Mouse (Mus musculus): ENCODE measurements around the gene Zbtb17. TPM values are rescaled to one million over a fixed set of nuclear protein-coding genes. Genes with fewer than 3 reads are reported as not detected.
A peak's percentile ranks its signal among the peaks of the same experiment; 100 is the strongest.

Gene Zbtb17
- total RNA-seq, 2 experiments from 2014 or later, result 33.8 to 34.6 TPM

DNA sequence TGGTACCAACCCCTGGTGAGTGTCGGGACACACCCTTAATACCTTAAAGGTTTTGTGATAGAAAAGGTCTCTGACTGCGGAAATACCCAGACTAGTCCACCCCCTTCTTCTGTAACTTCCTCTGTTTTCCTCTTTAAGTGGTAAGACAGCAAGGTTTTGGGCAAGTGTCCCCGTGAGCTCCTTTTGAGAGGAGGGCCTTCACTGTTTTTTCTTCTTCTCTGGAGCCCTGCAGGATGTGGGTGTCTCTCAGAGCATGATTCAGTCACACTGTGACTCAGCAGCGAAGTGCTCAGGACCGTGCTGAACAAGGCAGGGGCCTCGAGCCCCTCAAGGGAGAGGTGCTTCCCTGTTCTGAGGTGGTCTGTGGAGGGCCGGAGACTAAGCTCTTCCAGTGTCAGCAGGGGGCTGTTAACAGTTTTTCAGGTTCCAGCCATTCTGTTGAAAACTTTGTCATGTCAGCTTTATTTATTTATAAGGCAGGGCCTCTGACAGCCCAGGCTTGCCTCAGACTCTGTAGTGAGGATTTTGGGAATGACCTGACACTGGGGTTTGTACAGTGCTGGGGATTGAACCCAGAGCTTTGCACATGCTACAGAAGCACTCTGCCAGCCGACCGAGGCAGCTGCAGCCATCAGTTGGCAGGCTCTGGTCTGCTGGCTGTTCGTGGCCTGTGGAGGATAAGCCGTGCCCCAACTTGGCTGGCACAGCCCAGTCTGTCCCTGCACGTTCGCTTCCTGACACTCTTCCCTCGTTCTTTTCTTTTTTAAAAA is 10.3 kb downstream of the Zbtb17 start:
- DNase-seq (ENCODE audit: low spot score in 2 of 2), result no peak
- no peak for TF ChIP-seq CTCF (conservative IDR thresholded peaks at IDR 0.05)
- Histone ChIP-seq H3K27ac (peak overlapping the region; percentile 79), H3K4me3 (no peak overlapping the region; the same call in 1 of the 2 replicates)

DNA sequence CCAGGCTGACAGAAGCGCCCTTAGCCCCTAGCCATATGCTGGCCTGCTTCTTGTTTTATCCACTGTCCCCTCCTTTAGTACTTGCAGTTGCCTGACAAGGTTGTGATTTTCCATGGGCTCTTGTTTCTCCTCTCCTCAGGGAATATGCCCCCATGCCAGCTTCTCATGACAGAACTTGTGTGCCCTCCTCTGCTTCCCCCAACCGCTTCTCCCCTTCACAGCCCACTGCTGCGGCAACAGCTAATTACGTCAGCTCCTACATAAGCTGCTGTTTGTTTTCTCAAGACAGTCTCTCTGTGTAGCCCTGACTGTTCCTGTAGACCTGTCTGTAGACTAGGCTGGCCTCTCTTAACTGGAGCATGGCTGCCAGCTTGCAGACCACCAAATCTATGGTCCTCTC is 11.1 kb downstream of the Zbtb17 start:
- no peak for DNase-seq (ENCODE audit: low spot score in 2 of 2)
- Histone ChIP-seq H3K4me3 (no peak overlapping the region), H3K27ac (peak overlapping the region; percentile 43; the same call in 1 of the 2 replicates)
- no peak for TF ChIP-seq CTCF (conservative IDR thresholded peaks at IDR 0.05)

- H3K27ac ChIP-seq, result 0 out of 2 replicates have a peak overlapping the region, but pooled peaks have one; percentile 43
- DNase-seq (ENCODE audit: low spot score in 2 of 2), result no peak
- H3K4me3 ChIP-seq, result no peak overlapping the region
- no peak for TF ChIP-seq CTCF (conservative IDR thresholded peaks at IDR 0.05)
Observed at GRCm38 (mm10) chr4:141456193-141456938, 11.9 kb downstream of the Zbtb17 start.

- TF ChIP-seq CTCF (conservative IDR thresholded peaks at IDR 0.05), result no peak
- H3K27ac ChIP-seq, result no peak overlapping the region
Observed at GRCm38 (mm10) chr4:141458236-141458635, 13.8 kb downstream of the Zbtb17 start.

DNA sequence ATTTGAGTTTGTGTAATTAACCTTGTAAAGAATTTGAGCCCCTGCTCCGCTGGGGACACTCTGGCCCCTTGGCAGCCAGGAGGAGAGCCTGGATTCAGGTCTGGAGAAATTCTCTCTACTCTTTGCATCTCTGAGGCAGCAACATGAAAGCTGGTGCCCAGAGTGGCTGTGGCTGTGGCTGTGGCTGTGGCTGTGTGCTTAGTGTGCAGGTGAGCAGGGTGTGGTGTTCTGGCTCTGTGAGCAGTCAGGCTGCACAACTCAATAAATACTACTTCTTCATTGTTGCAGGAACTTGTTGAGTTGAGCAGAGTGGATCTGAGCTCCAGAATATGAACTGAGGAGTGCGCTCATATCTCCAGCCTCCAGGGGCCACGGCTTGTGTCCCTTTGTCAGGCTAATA is 14.4 kb downstream of the Zbtb17 start:
- DNase-seq (ENCODE audit: low spot score in 2 of 2), result no peak
- H3K27ac ChIP-seq, result no peak overlapping the region
- H3K4me3 ChIP-seq, result no peak overlapping the region
- TF ChIP-seq CTCF (conservative IDR thresholded peaks at IDR 0.05), result no peak

More at GRCm38 (mm10) chr4:141458236-141458635, 13.8 kb downstream of the Zbtb17 start:
- no peak overlapping the region for H3K4me3 ChIP-seq
- no peak for DNase-seq (ENCODE audit: low spot score in 2 of 2)

GRCm38 (mm10) chr4:141459766-141460165 is 15.3 kb downstream of the Zbtb17 start:
- no peak for DNase-seq (ENCODE audit: low spot score in 2 of 2)
- Histone ChIP-seq H3K4me3 (no peak overlapping the region), H3K27ac (no peak overlapping the region)
- TF ChIP-seq CTCF (conservative IDR thresholded peaks at IDR 0.05), result no peak

DNA sequence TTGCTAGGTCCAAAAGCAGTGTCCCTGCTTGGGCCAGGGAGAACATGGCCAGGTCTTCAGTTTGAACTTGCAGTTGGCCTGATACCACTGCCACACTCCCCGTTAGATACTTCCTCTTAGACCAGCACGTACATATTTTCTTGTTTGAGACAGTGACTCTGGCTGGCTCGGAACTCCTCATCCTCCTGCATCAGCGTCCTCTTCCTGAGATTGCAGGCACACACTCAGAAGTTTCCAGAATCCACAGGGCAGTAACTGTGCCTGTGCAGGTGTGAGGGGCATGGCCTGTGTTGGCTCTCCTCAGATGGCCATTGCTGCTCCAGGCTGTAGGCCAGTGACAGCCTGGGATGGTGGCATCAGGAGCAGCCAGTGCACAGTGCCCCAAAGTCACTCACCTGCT is 16.0 kb downstream of the Zbtb17 start:
- Histone ChIP-seq H3K27ac (peak overlapping the region; percentile 32; the same call in 1 of the 2 replicates), H3K4me3 (no peak overlapping the region)
- no peak for TF ChIP-seq CTCF (conservative IDR thresholded peaks at IDR 0.05)
- DNase-seq (ENCODE audit: low spot score in 2 of 2), result no peak

DNA sequence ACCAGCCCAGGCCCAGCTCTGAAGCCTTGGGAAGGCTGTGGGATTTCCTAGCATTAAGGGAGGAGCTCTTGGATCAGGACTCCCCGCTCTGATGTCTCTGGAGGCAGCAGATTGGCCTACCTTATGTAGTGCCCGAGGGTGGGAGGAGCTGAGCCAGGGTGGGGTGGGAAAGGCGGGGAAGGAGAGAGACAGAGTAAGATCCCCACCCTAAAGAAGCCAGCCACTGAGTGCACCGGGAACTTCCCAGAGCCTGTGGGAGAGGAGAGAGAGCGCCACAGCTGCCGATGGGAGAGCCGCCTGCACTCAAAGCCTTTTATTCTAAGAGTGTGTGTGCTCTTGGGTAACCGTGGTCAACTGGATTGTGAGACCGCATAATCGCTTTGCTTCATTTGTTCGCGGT is 16.6 kb downstream of the Zbtb17 start:
- Histone ChIP-seq H3K27ac (0 out of 2 replicates have a peak overlapping the region, but pooled peaks have one; percentile 21), H3K4me3 (no peak overlapping the region)
- DNase-seq (ENCODE audit: low spot score in 2 of 2), result no peak
- no peak for TF ChIP-seq CTCF (conservative IDR thresholded peaks at IDR 0.05)

DNA sequence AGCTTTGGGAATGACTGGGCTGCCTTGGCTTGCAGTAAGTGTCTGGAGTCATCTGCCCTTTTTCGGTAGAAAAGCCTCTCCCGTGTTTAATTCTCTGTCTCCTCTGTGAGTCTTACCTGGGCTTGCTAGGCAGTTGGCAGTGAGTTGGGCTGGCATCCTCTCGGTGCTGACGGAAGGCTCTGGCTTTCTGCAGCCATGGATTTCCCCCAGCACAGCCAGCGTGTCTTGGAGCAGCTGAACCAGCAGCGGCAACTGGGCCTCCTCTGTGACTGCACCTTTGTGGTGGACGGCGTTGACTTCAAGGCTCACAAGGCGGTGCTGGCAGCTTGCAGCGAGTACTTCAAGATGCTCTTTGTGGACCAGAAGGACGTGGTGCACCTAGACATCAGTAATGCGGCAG is 17.1 kb downstream of the Zbtb17 start:
- DNase-seq (ENCODE audit: low spot score in 2 of 2), result no peak
- TF ChIP-seq CTCF (conservative IDR thresholded peaks at IDR 0.05), result no peak

GRCm38 (mm10) chr4:141463472-141463871 is 19.0 kb downstream of the Zbtb17 start:
- Histone ChIP-seq H3K27ac (peak overlapping the region; percentile 62), H3K4me3 (no peak overlapping the region)
- TF ChIP-seq CTCF (conservative IDR thresholded peaks at IDR 0.05), result no peak
- no peak for DNase-seq (ENCODE audit: low spot score in 2 of 2)

More for the DNA sequence above, 17.1 kb downstream of the Zbtb17 start:
- Histone ChIP-seq H3K27ac (peak overlapping the region; percentile 21; the same call in 1 of the 2 replicates), H3K4me3 (no peak overlapping the region)

GRCm38 (mm10) chr4:141464722-141465121 is 20.3 kb downstream of the Zbtb17 start:
- no peak for DNase-seq (ENCODE audit: low spot score in 2 of 2)

DNA sequence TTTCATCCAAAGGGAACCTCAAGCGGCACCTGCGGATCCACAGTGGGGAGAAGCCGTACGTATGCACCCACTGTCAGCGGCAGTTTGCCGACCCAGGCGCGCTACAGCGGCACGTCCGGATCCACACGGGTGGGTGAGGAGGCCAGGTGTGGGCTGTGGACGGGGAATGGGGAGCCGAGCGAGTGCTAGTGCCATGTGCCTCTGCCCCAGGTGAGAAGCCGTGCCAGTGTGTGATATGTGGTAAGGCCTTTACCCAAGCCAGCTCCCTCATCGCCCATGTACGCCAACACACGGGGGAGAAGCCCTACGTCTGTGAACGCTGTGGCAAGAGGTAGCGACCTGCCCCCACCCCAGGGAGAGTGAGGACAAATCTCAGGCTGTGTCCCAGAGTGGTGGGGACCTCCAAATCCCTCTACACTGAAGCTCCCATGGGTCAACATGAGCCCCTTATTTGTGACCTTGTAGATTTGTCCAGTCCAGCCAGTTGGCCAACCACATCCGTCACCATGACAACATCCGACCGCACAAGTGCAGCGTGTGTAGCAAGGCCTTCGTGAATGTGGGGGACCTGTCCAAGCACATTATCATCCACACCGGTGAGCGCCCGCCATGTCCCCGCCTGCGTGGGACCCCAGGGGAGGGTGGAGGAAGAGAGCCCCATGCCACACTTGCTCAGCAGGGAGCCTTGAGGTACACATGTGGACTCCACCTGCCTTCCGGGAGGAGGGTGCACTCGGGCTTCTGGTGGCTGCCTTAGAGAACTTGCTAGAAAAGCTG is 21.2 kb downstream of the Zbtb17 start:
- Histone ChIP-seq H3K4me3 (no peak overlapping the region), H3K27ac (no peak overlapping the region)
- no peak for TF ChIP-seq CTCF (conservative IDR thresholded peaks at IDR 0.05)
- no peak for DNase-seq (ENCODE audit: low spot score in 2 of 2)

More at GRCm38 (mm10) chr4:141464722-141465121, 20.3 kb downstream of the Zbtb17 start:
- H3K4me3 ChIP-seq, result no peak overlapping the region
- peak overlapping the region; percentile 48; the same call in 1 of the 2 replicates for H3K27ac ChIP-seq
- TF ChIP-seq CTCF (conservative IDR thresholded peaks at IDR 0.05), result no peak; the same call in 1 of the 2 replicates
